Mouse (Mus musculus) right cerebral cortex, adult 18-20 months (tissue): ENCODE results near the gene Prrxl1.

ENCODE experiments used
- DNase-seq: peaks from one replicate; pipeline ENCODE4 v3.0.0; 2022; ENCODE audit warnings: mixed read lengths

Gene Prrxl1

GRCm38 (mm10) chr14:32628584-32628983 is 29.4 kb downstream of the Prrxl1 start:
- no peak for DNase-seq

- DNase-seq = no peak
These were observed 33.8 kb downstream of the Prrxl1 start for GRCm38 (mm10) chr14:32632908-32633600.

GRCm38 (mm10) chr14:32634015-32634682 is 34.9 kb downstream of the Prrxl1 start:
- no peak for DNase-seq

GRCm38 (mm10) chr14:32638485-32638884 is 39.3 kb downstream of the Prrxl1 start:
- no peak for DNase-seq

- no peak for DNase-seq
These were observed 60.6 kb downstream of the Prrxl1 start for GRCm38 (mm10) chr14:32659781-32660180.

- DNase-seq = no peak
These were observed 63.9 kb downstream of the Prrxl1 start for GRCm38 (mm10) chr14:32663099-32663498.

- DNase-seq = peak; percentile 16
These were observed 74.0 kb downstream of the Prrxl1 start for GRCm38 (mm10) chr14:32673178-32673577.

GRCm38 (mm10) chr14:32678565-32678964 is 79.4 kb downstream of the Prrxl1 start:
- DNase-seq = no peak

GRCm38 (mm10) chr14:32681603-32682002 is 82.4 kb downstream of the Prrxl1 start:
- DNase-seq = no peak

- DNase-seq = no peak
These were observed 83.3 kb downstream of the Prrxl1 start for GRCm38 (mm10) chr14:32682536-32682935.

GRCm38 (mm10) chr14:32683251-32683838 is 84.1 kb downstream of the Prrxl1 start:
- peak; percentile 8 for DNase-seq

- no peak for DNase-seq
These were observed 85.0 kb downstream of the Prrxl1 start for GRCm38 (mm10) chr14:32683982-32684734.

GRCm38 (mm10) chr14:32684735-32685105 is 85.5 kb downstream of the Prrxl1 start:
- no peak for DNase-seq

- DNase-seq = no peak
These were observed 86.1 kb downstream of the Prrxl1 start, which contains the start of gene 3425401B19Rik for GRCm38 (mm10) chr14:32685124-32685826. Gene 3425401B19Rik, minus strand, starts transcription at chr14:32685293.

- no peak for DNase-seq
These were observed 96.7 kb downstream of the Prrxl1 start for GRCm38 (mm10) chr14:32695906-32696305.

GRCm38 (mm10) chr14:32696344-32696743 is 97.1 kb downstream of the Prrxl1 start:
- no peak for DNase-seq

GRCm38 (mm10) chr14:32697774-32698173 is 98.6 kb downstream of the Prrxl1 start:
- DNase-seq = no peak

GRCm38 (mm10) chr14:32698556-32698955 is 99.3 kb downstream of the Prrxl1 start:
- no peak for DNase-seq
